Mouse (Mus musculus) liver, embryonic 11.5 days (tissue): ENCODE results near the gene Efcc1. TPM values are rescaled to one million over a fixed set of nuclear protein-coding genes. Genes with fewer than 3 reads are reported as not detected.

ENCODE experiments used
- ATAC-seq: fragments of 200-750 bp; cut with Nextera tagmentation; replicated peaks from 2 replicates; pipeline ENCODE4 v1.8.0; 2017; ENCODE audit warnings: moderate number of reproducible peaks, mild to moderate bottlenecking, moderate TSS enrichment, moderate library complexity; ENCODE audit not compliant: low FRiP score
- DNase-seq: peaks from one replicate; pipeline ENCODE4 v3.0.0-alpha.2; 2017; ENCODE audit warnings: low spot score
- H3K27ac ChIP-seq: fragments of 300-500 bp; sonication (generic); 2 replicates; pipeline ENCODE4 v1.5.1; 2014; ENCODE audit warnings: mild to moderate bottlenecking, low read depth, low read length, control low read depth
- H3K27me3 ChIP-seq: fragments of 300-500 bp; sonication (generic); replicated peaks from 2 replicates; pipeline ENCODE4 v1.6.1; 2014; ENCODE audit warnings: low read length, mixed read lengths; ENCODE audit not compliant: control insufficient read depth, insufficient read depth
- H3K36me3 ChIP-seq: fragments of 300-500 bp; sonication (generic); 2 replicates; pipeline ENCODE4 v1.6.1; 2014; ENCODE audit warnings: mild to moderate bottlenecking, low read length, moderate library complexity, mixed read lengths; ENCODE audit not compliant: control insufficient read depth, insufficient read depth
- H3K4me1 ChIP-seq: fragments of 300-500 bp; sonication (generic); replicated peaks from 2 replicates; pipeline ENCODE4 v1.6.1; 2014; ENCODE audit warnings: low read length, mixed read lengths; ENCODE audit not compliant: control insufficient read depth, insufficient read depth
- H3K4me2 ChIP-seq: fragments of 300-500 bp; sonication (generic); 2 replicates; pipeline ENCODE4 v1.6.1; 2014; ENCODE audit warnings: mild to moderate bottlenecking, control low read depth, moderate library complexity
- H3K4me3 ChIP-seq: fragments of 300-500 bp; sonication (generic); 2 replicates; pipeline ENCODE4 v1.5.1; 2014; ENCODE audit warnings: low read depth, low read length, control low read depth
- H3K9ac ChIP-seq: fragments of 300-500 bp; sonication (generic); 2 replicates; pipeline ENCODE4 v1.6.1; 2014; ENCODE audit warnings: low read depth, low read length, control low read depth
- H3K9me3 ChIP-seq: fragments of 300-500 bp; sonication (generic); 2 replicates; pipeline ENCODE4 v1.6.1; 2016; ENCODE audit warnings: low read length, inconsistent platforms, mixed read lengths; ENCODE audit not compliant: control insufficient read depth
- WGBS: fragments of 180-500 bp; shearing (Covaris S2); extraction: QIAGEN DNeasy Blood & Tissue Kit; methylation state at CpG from one replicate; pipeline ENCODE4 v1.1.7; 2014; 5-methylcytosine and 5-hydroxymethylcytosine counted together
- polyA plus RNA-seq: library from polyadenylated mRNA; unstranded; fragments of >200 nt; fragmentation: Nextera tagmentation; extraction: Ambion mirVana; gene quantifications from 2 replicates; pipeline ENCODE4 v1.2.1, GENCODE M21; 2014

Efcc1 gene
- polyA plus RNA-seq, 1 experiment from 2014 or later: 0.45 TPM

GRCm38 (mm10) chr6:87728102-87728501 is 2.6 kb upstream of the Efcc1 start:
- H3K27ac ChIP-seq: no peak overlapping the region
- 0 out of 2 replicates have a peak, but pooled peaks have one; percentile 24 for ATAC-seq
- peaks cover 9% of the 10 kb centered on the region for H3K4me1 ChIP-seq
- H3K9me3 ChIP-seq: no peaks in the 10 kb centered on the region
- H3K4me2 ChIP-seq: no peak overlapping the region
- H3K9ac ChIP-seq: no peak overlapping the region
- WGBS: 27% methylated on average over 3 of the region's 3 CpGs
- H3K36me3 ChIP-seq: no peaks in the 10 kb centered on the region
- H3K4me3 ChIP-seq: no peak overlapping the region
- H3K27me3 ChIP-seq: peaks cover 43% of the 10 kb centered on the region
- DNase-seq: no peak

DNA sequence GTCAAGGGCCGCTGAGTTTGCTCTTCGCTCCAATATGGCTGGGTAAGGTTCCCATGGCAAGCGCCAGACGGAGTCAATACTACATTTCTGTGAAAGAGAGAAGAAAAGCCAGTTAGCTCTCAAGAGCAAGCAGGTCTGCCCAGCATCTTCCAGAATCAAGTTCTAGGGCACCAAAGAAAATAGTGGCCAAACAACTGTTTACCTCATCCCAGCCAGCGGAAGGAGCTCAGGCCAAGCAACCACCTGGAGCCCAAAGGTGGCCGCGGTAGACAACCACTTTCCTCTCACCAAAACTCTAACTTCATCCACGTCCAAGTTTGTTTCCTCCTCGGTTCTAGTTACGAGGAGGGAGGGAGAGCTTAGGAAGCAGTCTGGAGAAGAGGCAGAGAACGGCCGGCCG is 528 bp upstream of the Efcc1 start:
- WGBS: 22% methylated on average over 13 of the region's 13 CpGs
- peak overlapping the region; percentile 88 for H3K4me2 ChIP-seq
- ATAC-seq: no peak

DNA sequence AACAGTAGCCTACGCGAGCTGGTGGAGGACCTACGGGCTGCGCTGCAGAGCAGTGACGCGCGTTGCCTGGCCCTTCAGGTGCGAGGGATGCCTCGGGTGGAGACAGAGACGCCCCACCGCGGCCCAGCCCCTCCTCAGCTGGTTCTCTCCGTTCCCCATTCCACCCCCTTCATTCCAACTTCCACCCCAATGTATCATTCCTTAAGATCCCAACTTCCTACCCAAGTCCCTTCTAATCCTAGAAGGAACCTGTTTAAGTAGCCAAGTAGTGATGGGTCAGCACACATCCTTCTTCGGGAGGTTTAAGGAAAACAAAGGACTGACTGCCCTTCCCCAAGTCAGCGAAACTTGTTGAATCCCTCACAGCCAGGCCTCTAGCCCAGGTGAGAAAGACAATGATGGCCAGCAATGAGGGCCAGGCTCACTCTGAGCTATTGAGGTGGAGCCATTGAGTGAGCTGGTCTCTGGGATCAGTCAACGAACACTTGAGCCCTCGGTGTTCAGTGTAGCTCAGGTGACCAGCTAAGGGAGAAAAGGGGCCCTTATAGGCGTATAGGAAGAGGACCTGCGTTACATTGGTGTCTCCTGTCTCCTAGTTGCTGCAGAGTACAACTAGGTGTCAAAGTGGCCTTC is 910 bp downstream of the Efcc1 start:
- DNase-seq (no peak), ATAC-seq (peak; percentile 37; the same call in 1 of the 2 replicates)
- H3K27ac ChIP-seq: no peak overlapping the region
- peaks cover 12% of the 10 kb centered on the region for H3K4me1 ChIP-seq
- H3K9ac ChIP-seq: peak overlapping the region; percentile 39; the same call in 1 of the 2 replicates
- H3K9me3 ChIP-seq: no peaks in the 10 kb centered on the region
- H3K4me2 ChIP-seq: peak overlapping the region; percentile 88
- peak overlapping the region; percentile 57 for H3K4me3 ChIP-seq
- H3K27me3 ChIP-seq: peaks cover 62% of the 10 kb centered on the region
- 5% methylated on average over 19 of the region's 19 CpGs for WGBS
- no peaks in the 10 kb centered on the region for H3K36me3 ChIP-seq

More for the DNA sequence above, 528 bp upstream of the Efcc1 start:
- Histone ChIP-seq H3K9ac (no peak overlapping the region), H3K27ac (no peak overlapping the region), H3K27me3 (peaks cover 57% of the 10 kb centered on the region), H3K4me1 (peaks cover 12% of the 10 kb centered on the region), H3K4me3 (peak overlapping the region; percentile 57), H3K36me3 (no peaks in the 10 kb centered on the region), H3K9me3 (no peaks in the 10 kb centered on the region)
- DNase-seq: no peak

DNA sequence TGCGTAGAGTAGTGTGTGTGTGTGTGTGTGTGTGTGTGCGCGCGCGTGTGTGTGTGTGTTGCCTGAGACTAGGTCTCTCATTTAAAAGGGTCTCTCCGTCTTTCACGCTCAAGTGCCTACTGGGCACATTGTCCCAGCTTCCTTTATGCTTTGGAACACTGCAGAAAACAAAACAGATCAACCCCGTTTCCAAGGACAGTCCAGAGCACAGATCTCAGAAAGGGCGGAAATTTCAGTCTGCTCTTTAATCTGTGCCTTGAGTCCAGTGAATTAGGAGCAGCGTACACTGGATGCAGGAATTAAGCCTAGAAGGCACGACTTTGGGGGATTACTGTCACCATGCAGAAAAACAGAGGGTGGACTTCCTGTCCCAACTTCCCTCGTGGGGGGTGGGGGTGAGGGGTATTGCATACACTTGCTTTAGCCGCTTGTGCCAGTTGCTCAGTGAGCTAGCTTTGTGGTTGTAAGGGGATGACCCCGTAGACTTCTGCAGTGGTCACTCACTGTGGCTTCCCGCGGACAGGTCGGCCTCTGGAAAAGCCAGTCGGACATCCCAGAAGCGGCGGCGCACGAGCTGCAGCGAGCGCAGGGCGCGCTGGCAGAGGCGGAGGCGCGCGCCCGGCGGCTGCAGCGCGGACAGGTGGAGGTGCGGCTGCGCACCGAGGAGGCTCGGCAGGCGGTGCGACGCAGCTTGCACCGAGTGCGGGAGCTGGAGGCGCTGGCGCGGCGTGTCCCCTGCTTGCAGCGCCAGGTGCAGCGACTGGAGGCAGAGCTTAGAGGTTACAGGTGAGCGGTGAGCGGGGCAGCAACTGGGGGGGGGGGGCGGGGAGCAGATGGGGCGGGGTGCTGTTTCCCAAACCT is 1.7 kb downstream of the Efcc1 start:
- H3K27me3 ChIP-seq: peaks cover 62% of the 10 kb centered on the region
- no peak for ATAC-seq
- no peak overlapping the region for H3K9ac ChIP-seq

DNA sequence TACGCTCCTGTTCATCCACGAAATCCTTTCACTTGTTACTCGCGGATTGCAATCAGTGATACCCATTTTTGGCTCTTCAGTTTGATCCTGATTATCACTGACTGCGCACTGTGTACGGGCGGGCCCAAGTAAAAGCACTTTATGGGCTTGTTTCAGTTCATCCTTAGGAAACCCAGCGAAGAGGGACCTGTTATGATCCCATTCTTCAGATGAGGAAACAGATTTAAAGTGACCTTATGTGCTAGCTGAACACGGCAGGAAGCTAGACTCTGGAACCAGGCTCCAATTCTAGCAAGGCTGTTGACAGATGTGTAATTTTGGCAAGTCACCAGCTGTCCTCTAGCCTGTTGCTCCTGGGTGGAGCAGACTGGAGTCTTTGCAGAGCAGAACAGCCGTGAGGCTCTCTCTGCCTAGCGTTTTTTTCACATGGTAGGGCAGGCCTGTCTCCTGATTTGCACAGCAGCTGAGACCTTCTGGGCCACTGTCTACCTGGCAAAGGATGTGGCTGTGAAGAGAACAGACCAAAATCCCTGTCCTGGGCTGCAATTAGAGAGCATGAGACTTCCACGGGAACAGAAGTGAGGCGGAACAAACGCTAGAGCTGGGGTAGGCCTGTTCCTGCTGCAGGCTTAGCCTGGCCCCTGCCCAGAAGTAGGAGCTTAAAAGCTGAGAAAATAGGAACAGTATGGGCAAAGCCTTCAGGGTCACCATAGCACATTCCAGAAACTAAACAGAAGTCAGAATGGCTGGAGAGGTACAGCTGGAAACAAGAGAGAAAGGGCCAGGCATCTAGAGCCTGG is 2.7 kb downstream of the Efcc1 start:
- H3K4me3 ChIP-seq: no peak overlapping the region; the same call in 1 of the 2 replicates
- H3K36me3 ChIP-seq: no peaks in the 10 kb centered on the region
- no peak overlapping the region for H3K9ac ChIP-seq
- H3K4me2 ChIP-seq: peak overlapping the region; percentile 88
- WGBS: 43% methylated on average over 14 of the region's 14 CpGs
- DNase-seq: no peak
- no peak for ATAC-seq
- H3K9me3 ChIP-seq: no peaks in the 10 kb centered on the region
- peaks cover 18% of the 10 kb centered on the region for H3K4me1 ChIP-seq
- no peak overlapping the region for H3K27ac ChIP-seq
- H3K27me3 ChIP-seq: peaks cover 60% of the 10 kb centered on the region

More for the DNA sequence above, 1.7 kb downstream of the Efcc1 start:
- H3K4me3 ChIP-seq: peak overlapping the region; percentile 45
- no peaks in the 10 kb centered on the region for H3K9me3 ChIP-seq
- peaks cover 12% of the 10 kb centered on the region for H3K4me1 ChIP-seq
- H3K27ac ChIP-seq: no peak overlapping the region
- WGBS: 6% methylated on average over 52 of the region's 53 CpGs
- no peaks in the 10 kb centered on the region for H3K36me3 ChIP-seq
- no peak for DNase-seq
- H3K4me2 ChIP-seq: peak overlapping the region; percentile 88

DNA sequence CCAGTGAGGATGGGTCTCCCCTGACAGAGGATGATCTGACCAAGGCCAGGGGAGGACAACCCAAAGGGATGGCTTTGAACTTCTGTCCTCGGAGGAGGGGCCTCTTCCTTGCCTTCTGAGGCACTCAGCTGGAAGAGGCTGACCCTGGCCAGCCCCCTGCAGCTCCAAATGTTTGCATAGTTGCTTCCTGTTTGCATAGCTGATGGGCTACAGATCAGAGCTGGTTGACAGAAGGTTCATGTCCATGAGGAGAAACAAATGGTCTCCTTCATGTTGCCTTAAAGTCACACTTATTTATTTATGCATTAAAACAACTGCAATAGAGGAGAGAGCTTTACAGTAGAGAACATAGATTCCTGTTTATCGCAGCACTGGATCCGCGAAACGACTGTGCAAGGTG is 3.5 kb downstream of the Efcc1 start:
- DNase-seq (no peak), ATAC-seq (no peak)
- H3K4me2 ChIP-seq: no peak overlapping the region
- H3K4me3 ChIP-seq: no peak overlapping the region
- no peak overlapping the region for H3K27ac ChIP-seq
- no peaks in the 10 kb centered on the region for H3K9me3 ChIP-seq
- 63% methylated on average over 5 of the region's 5 CpGs for WGBS
- H3K36me3 ChIP-seq: no peaks in the 10 kb centered on the region
- no peak overlapping the region for H3K9ac ChIP-seq
- H3K4me1 ChIP-seq: peaks cover 22% of the 10 kb centered on the region
- peaks cover 59% of the 10 kb centered on the region for H3K27me3 ChIP-seq

- peaks cover 39% of the 10 kb centered on the region for H3K4me1 ChIP-seq
- no peak overlapping the region for H3K4me2 ChIP-seq
- 68% methylated on average over 4 of the region's 4 CpGs for WGBS
- H3K27me3 ChIP-seq: peaks cover 31% of the 10 kb centered on the region
- no peaks in the 10 kb centered on the region for H3K9me3 ChIP-seq
- no peak overlapping the region for H3K4me3 ChIP-seq
- no peak overlapping the region for H3K27ac ChIP-seq
- H3K36me3 ChIP-seq: no peaks in the 10 kb centered on the region
- no peak overlapping the region for H3K9ac ChIP-seq
- ATAC-seq (no peak), DNase-seq (no peak)
Measured at GRCm38 (mm10) chr6:87736923-87737322, 6.3 kb downstream of the Efcc1 start.

DNA sequence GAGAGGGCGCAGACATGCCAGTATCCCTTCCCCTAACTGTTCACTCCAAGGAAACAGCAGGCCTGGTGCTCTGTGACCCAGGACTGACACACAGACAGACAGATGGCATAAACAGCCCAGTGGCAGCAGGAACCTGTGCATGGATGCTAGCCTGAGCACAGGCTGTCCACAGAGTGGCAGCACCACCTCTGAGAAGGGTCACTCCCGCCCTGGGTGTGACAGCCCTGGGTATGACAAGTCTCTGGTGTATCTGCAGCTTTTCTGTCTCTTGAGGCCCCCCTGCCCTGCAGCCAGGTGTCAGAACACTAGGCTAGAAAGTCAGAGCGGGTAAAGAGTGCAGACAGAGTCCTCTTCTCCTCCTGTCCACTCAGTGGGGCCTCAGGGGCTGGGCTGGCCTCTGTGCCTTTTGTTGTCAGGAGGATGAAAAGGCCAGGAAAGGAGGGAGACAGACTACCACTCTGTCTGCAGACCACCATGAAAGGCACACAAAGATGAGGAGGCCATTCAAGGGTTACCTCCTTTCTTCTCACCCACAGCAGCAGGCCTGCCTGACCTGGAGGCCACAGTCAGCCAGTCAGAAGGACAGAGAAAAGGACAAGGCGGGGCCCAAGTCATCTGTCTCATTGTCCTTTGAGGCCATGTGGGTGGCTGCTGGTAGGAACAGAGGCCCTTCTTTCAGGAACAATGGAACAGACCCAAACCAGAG is 7.4 kb downstream of the Efcc1 start:
- DNase-seq (no peak), ATAC-seq (peak; percentile 26; the same call in 1 of the 2 replicates)
- no peaks in the 10 kb centered on the region for H3K9me3 ChIP-seq
- H3K36me3 ChIP-seq: no peaks in the 10 kb centered on the region
- WGBS: 76% methylated on average over 4 of the region's 4 CpGs
- H3K4me3 ChIP-seq: no peak overlapping the region
- no peak overlapping the region for H3K4me2 ChIP-seq
- peaks cover 19% of the 10 kb centered on the region for H3K27me3 ChIP-seq
- no peak overlapping the region for H3K27ac ChIP-seq
- H3K9ac ChIP-seq: no peak overlapping the region
- H3K4me1 ChIP-seq: peaks cover 45% of the 10 kb centered on the region
